Comparison of ENCODE assay signal across 7 mouse cellular contexts in genomic region chr4:41274377-41274979, GRCm38 (mm10). TPM values are rescaled to one million over a fixed set of nuclear protein-coding genes. Genes with fewer than 3 reads are reported as not detected.
A peak's percentile ranks its signal among the peaks of the same experiment; 100 is the strongest.
DNase-seq lines count a peak whose midpoint lies in the region; ATAC-seq lines count a peak whose summit lies in the region.

No protein-coding gene starts in this region.

- H3K4me1 ChIP-seq in heart, embryonic 16.5 days (ENCODE audit: control insufficient read depth, insufficient read depth, low read length) = peaks cover 25% of the 10 kb centered on the region
- H3K4me1 ChIP-seq in liver, embryonic 15.5 days (replicated peaks) = peaks cover 47% of the 10 kb centered on the region

- peak; percentile 50 for ATAC-seq in heart, embryonic 16.5 days (replicated peaks; ENCODE audit: extremely low read depth, insufficient read depth, low FRiP score)
- peak; percentile 55 for ATAC-seq in liver, embryonic 15.5 days (ENCODE audit: insufficient read depth)

- no peaks in the 10 kb centered on the region for H3K9me3 ChIP-seq in heart, embryonic 16.5 days (replicated peaks; ENCODE audit: control insufficient read depth, low read length)
- no peaks in the 10 kb centered on the region for H3K9me3 ChIP-seq in liver, embryonic 15.5 days (replicated peaks)

- H3K27me3 ChIP-seq in heart, embryonic 16.5 days (ENCODE audit: control insufficient read depth, insufficient read depth, low read length) = no peaks in the 10 kb centered on the region
- H3K27me3 ChIP-seq in liver, embryonic 15.5 days = no peaks in the 10 kb centered on the region

- peak overlapping the region; percentile 96 for H3K9ac ChIP-seq in heart, embryonic 16.5 days (ENCODE audit: low read length)
- peak overlapping the region; percentile 89 for H3K9ac ChIP-seq in liver, embryonic 15.5 days

- peak overlapping the region; percentile 90 for H3K27ac ChIP-seq in heart, embryonic 16.5 days (ENCODE audit: low read length)
- peak overlapping the region; percentile 91 for H3K27ac ChIP-seq in liver, embryonic 15.5 days (replicated peaks)

- peak overlapping the region; percentile 91 for H3K4me3 ChIP-seq in heart, embryonic 16.5 days (ENCODE audit: low read length)
- peak overlapping the region; percentile 93 for H3K4me3 ChIP-seq in liver, embryonic 15.5 days (replicated peaks)

- under 1% methylated on average over 18 of the region's 18 CpGs for WGBS in heart, embryonic 16.5 days
- WGBS in liver, embryonic 15.5 days (ENCODE audit: insufficient replicate concordance) = 2% methylated on average over 18 of the region's 18 CpGs

- H3K4me2 ChIP-seq in heart, embryonic 16.5 days (ENCODE audit: low read depth, low read length) = peak overlapping the region; percentile 86
- peak overlapping the region; percentile 87 for H3K4me2 ChIP-seq in liver, embryonic 15.5 days

- H3K36me3 ChIP-seq in heart, embryonic 16.5 days (ENCODE audit: control insufficient read depth, insufficient read depth) = peaks cover 6% of the 10 kb centered on the region; the same call in 1 of the 2 replicates
- H3K36me3 ChIP-seq in liver, embryonic 15.5 days (replicated peaks) = peaks cover 20% of the 10 kb centered on the region

- DNase-seq in right cerebral cortex, postnatal 10 days (ENCODE audit: low spot score in 2 of 2) = peak; percentile 27 to 39
- DNase-seq in right cerebral cortex, postnatal 25 days = no peak
- DNase-seq in c-Kit-positive CD71-positive TER-119-negative erythroid progenitor cells, embryonic 14.5 days (ENCODE audit: low read depth) = peak; percentile 30
- DNase-seq in frontal cortex, postnatal 36 days (ENCODE audit: low spot score in 2 of 2) = no peak
- DNase-seq in right cerebral cortex, adult 18-20 months = no peak

RNA-seq across cellular contexts. Expression of gene Ubap2, which starts 0.5 kb away (rescaled TPM):
- polyA plus RNA-seq in heart, embryonic 16.5 days (2015; fragmentation: Nextera tagmentation; extraction: Ambion mirVana) = 50.8 and 59.2 TPM in 2 replicates
- polyA plus RNA-seq in liver, embryonic 15.5 days (2015; fragmentation: Nextera tagmentation; extraction: Ambion mirVana) = 22.9 and 25.0 TPM in 2 replicates

RNA-seq across cellular contexts. Expression of gene Dcaf12, which starts 40.2 kb away (rescaled TPM):
- 54.2 and 55.0 TPM in 2 replicates for polyA plus RNA-seq in heart, embryonic 16.5 days (2015; fragmentation: Nextera tagmentation; extraction: Ambion mirVana)
- polyA plus RNA-seq in liver, embryonic 15.5 days (2015; fragmentation: Nextera tagmentation; extraction: Ambion mirVana) = 75.9 and 82.7 TPM in 2 replicates

Comparison
In these comparisons a context has a peak if more than half of its experiments do, and no peak if none do; other contexts are left out.
1. DNase-seq: peak in right cerebral cortex, postnatal 10 days (2 of 2) and c-Kit-positive CD71-positive TER-119-negative erythroid progenitor cells, embryonic 14.5 days (single experiment); none in right cerebral cortex, postnatal 25 days (single experiment), frontal cortex, postnatal 36 days (0 of 2) and right cerebral cortex, adult 18-20 months (single experiment).